Mouse (Mus musculus) gonadal fat pad, adult 2 months (tissue): ENCODE results near the gene Sirt4. TPM values are rescaled to one million over a fixed set of nuclear protein-coding genes. Genes with fewer than 3 reads are reported as not detected.
"Not testable (repeated sequence)": the region's sequence is repeated elsewhere in the genome, so short reads cannot be mapped to it uniquely, and the experiment has no call there.

Experiments used
- DNase-seq: peaks from one replicate; pipeline ENCODE4 v3.0.0-alpha.2; 2012; ENCODE audit warnings: low read depth
- polyA plus RNA-seq: library from polyadenylated mRNA; depleted of rRNA; stranded (reverse); fragments of >200 nt; gene quantifications from 2 replicates; pipeline ENCODE4 v1.2.3, GENCODE M21; 2012

Sirt4 gene
- polyA plus RNA-seq, 1 experiment: 51.1 TPM

- DNase-seq: no peak
Measured at GRCm38 (mm10) chr5:115514896-115515587, 30.5 kb upstream of the Sirt4 start.

- no peak for DNase-seq
Measured at GRCm38 (mm10) chr5:115514346-115514745, 29.8 kb upstream of the Sirt4 start.

GRCm38 (mm10) chr5:115513721-115514120, 29.2 kb upstream of the Sirt4 start:
- DNase-seq: no peak

- DNase-seq: no peak
Measured at GRCm38 (mm10) chr5:115513246-115513645, 28.7 kb upstream of the Sirt4 start.

GRCm38 (mm10) chr5:115512375-115512774, 27.9 kb upstream of the Sirt4 start:
- no peak for DNase-seq

GRCm38 (mm10) chr5:115509790-115510689, 25.5 kb upstream of the Sirt4 start:
- no peak for DNase-seq

- DNase-seq: no peak
Measured at GRCm38 (mm10) chr5:115509321-115509761, 24.8 kb upstream of the Sirt4 start.

- DNase-seq: no peak
Measured at GRCm38 (mm10) chr5:115508859-115509147, 24.3 kb upstream of the Sirt4 start.

- DNase-seq: no peak
Measured at GRCm38 (mm10) chr5:115507981-115508858, 23.7 kb upstream of the Sirt4 start.

GRCm38 (mm10) chr5:115507267-115507980, 22.9 kb upstream of the Sirt4 start:
- DNase-seq: no peak

GRCm38 (mm10) chr5:115506454-115507201, 22.1 kb upstream of the Sirt4 start, which contains the start of gene Pxn:
Gene Pxn (plus strand): TSS chr5:115506676.
- DNase-seq: no peak

GRCm38 (mm10) chr5:115505617-115506016, 21.1 kb upstream of the Sirt4 start:
- not testable (repeated sequence) for DNase-seq

GRCm38 (mm10) chr5:115503035-115503434, 18.5 kb upstream of the Sirt4 start:
- DNase-seq: no peak

GRCm38 (mm10) chr5:115500383-115500935, 15.9 kb upstream of the Sirt4 start:
- DNase-seq: no peak

- DNase-seq: no peak
Measured at GRCm38 (mm10) chr5:115498307-115499240, 14.0 kb upstream of the Sirt4 start.

GRCm38 (mm10) chr5:115497033-115497432, 12.5 kb upstream of the Sirt4 start:
- no peak for DNase-seq

- DNase-seq: not testable (repeated sequence)
Measured at GRCm38 (mm10) chr5:115495618-115496017, 11.1 kb upstream of the Sirt4 start.

GRCm38 (mm10) chr5:115493441-115493840, 8.9 kb upstream of the Sirt4 start:
- no peak for DNase-seq

GRCm38 (mm10) chr5:115492711-115493335, 8.3 kb upstream of the Sirt4 start:
- no peak for DNase-seq
